Mouse (Mus musculus) heart, embryonic 11.5 days (tissue): ENCODE measurements around the gene Mcee. TPM values are rescaled to one million over a fixed set of nuclear protein-coding genes. Genes with fewer than 3 reads are reported as not detected.

Experiments used
- ATAC-seq: fragments of 200-750 bp; cut with Nextera tagmentation; replicated peaks from 2 replicates; pipeline ENCODE4 v1.8.0; 2017; ENCODE audit warnings: moderate library complexity; ENCODE audit not compliant: insufficient number of reproducible peaks, low FRiP score, low TSS enrichment
- H3K27ac ChIP-seq: fragments of 300-500 bp; sonication (generic); 2 replicates; pipeline ENCODE4 v1.5.1; 2014; ENCODE audit warnings: mild to moderate bottlenecking, low read depth, low read length
- H3K27me3 ChIP-seq: fragments of 300-500 bp; sonication (generic); 2 replicates; pipeline ENCODE4 v1.6.1; 2014; ENCODE audit warnings: mild to moderate bottlenecking, low read length, mixed read lengths; ENCODE audit not compliant: control insufficient read depth, insufficient read depth
- H3K36me3 ChIP-seq: fragments of 300-500 bp; sonication (generic); 2 replicates; pipeline ENCODE4 v1.6.1; 2014; ENCODE audit warnings: mild to moderate bottlenecking, low read length, moderate library complexity, mixed read lengths; ENCODE audit not compliant: control insufficient read depth, insufficient read depth
- H3K4me1 ChIP-seq: fragments of 300-500 bp; sonication (generic); 2 replicates; pipeline ENCODE4 v1.6.1; 2014; ENCODE audit warnings: low read length; ENCODE audit not compliant: control insufficient read depth, insufficient read depth
- H3K4me2 ChIP-seq: fragments of 300-500 bp; sonication (generic); 2 replicates; pipeline ENCODE4 v1.6.1; 2014; ENCODE audit warnings: mild to moderate bottlenecking, moderate library complexity
- H3K4me3 ChIP-seq: fragments of 300-500 bp; sonication (generic); 2 replicates; pipeline ENCODE4 v1.5.1; 2014; ENCODE audit warnings: low read depth, low read length
- H3K9ac ChIP-seq: fragments of 300-500 bp; sonication (generic); 2 replicates; pipeline ENCODE4 v1.6.1; 2014; ENCODE audit warnings: mild to moderate bottlenecking, low read depth, low read length, moderate library complexity
- H3K9me3 ChIP-seq: fragments of 300-500 bp; sonication (generic); replicated peaks from 2 replicates; pipeline ENCODE4 v1.6.1; 2016; ENCODE audit warnings: low read length; ENCODE audit not compliant: control insufficient read depth
- WGBS: fragments of 180-500 bp; shearing (Covaris S2); extraction: QIAGEN DNeasy Blood & Tissue Kit; methylation state at CpG from one replicate; pipeline ENCODE4 v1.1.7; 2014; ENCODE audit not compliant: insufficient replicate concordance; 5-methylcytosine and 5-hydroxymethylcytosine counted together
- polyA plus RNA-seq: library from polyadenylated mRNA; unstranded; fragments of >200 nt; fragmentation: Nextera tagmentation; extraction: Ambion mirVana; gene quantifications from 2 replicates; pipeline ENCODE4 v1.2.1, GENCODE M21; 2014

Mcee gene
- polyA plus RNA-seq, 1 experiment from 2014 or later: 91.5 TPM

GRCm38 (mm10) chr7:64359943-64360585 is 32.3 kb upstream of the Mcee start:
- Histone ChIP-seq H3K4me1 (no peaks in the 10 kb centered on the region), H3K36me3 (peaks cover 20% of the 10 kb centered on the region), H3K4me3 (no peak overlapping the region), H3K27me3 (no peaks in the 10 kb centered on the region), H3K4me2 (no peak overlapping the region), H3K9ac (no peak overlapping the region), H3K27ac (no peak overlapping the region), H3K9me3 (no peaks in the 10 kb centered on the region)
- ATAC-seq: no peak
- WGBS: 83% methylated on average over 20 of the region's 20 CpGs

- Histone ChIP-seq H3K27me3 (no peaks in the 10 kb centered on the region), H3K4me1 (no peaks in the 10 kb centered on the region), H3K36me3 (peaks cover 20% of the 10 kb centered on the region), H3K4me2 (no peak overlapping the region), H3K9ac (no peak overlapping the region), H3K4me3 (no peak overlapping the region), H3K9me3 (no peaks in the 10 kb centered on the region), H3K27ac (no peak overlapping the region)
- ATAC-seq: no peak
- 58% methylated on average over 3 of the region's 3 CpGs for WGBS
These were observed 31.8 kb upstream of the Mcee start for GRCm38 (mm10) chr7:64360586-64360945.

- WGBS: 88% methylated on average over 5 of the region's 5 CpGs
- Histone ChIP-seq H3K27me3 (no peaks in the 10 kb centered on the region), H3K36me3 (peaks cover 22% of the 10 kb centered on the region), H3K4me1 (no peaks in the 10 kb centered on the region), H3K4me2 (no peak overlapping the region), H3K27ac (no peak overlapping the region), H3K9me3 (no peaks in the 10 kb centered on the region), H3K4me3 (no peak overlapping the region), H3K9ac (no peak overlapping the region)
- no peak for ATAC-seq
These were observed 26.5 kb upstream of the Mcee start for GRCm38 (mm10) chr7:64365863-64366262.

GRCm38 (mm10) chr7:64369841-64370240 is 22.6 kb upstream of the Mcee start:
- no peaks in the 10 kb centered on the region for H3K9me3 ChIP-seq
- no peak overlapping the region for H3K27ac ChIP-seq
- H3K4me3 ChIP-seq: no peak overlapping the region
- H3K4me2 ChIP-seq: no peak overlapping the region
- H3K36me3 ChIP-seq: 0 out of 2 replicates have a peak, but pooled peaks cover 4% of the 10 kb centered on the region
- ATAC-seq: no peak
- 86% methylated on average over 6 of the region's 6 CpGs for WGBS
- H3K27me3 ChIP-seq: no peaks in the 10 kb centered on the region
- 0 out of 2 replicates have a peak, but pooled peaks cover 3% of the 10 kb centered on the region for H3K4me1 ChIP-seq
- H3K9ac ChIP-seq: no peak overlapping the region

- no peak overlapping the region; the same call in 1 of the 2 replicates for H3K4me2 ChIP-seq
- no peaks in the 10 kb centered on the region for H3K27me3 ChIP-seq
- no peak overlapping the region for H3K27ac ChIP-seq
- 89% methylated on average over 23 of the region's 23 CpGs for WGBS
- H3K9ac ChIP-seq: no peak overlapping the region
- peaks cover 12% of the 10 kb centered on the region for H3K36me3 ChIP-seq
- no peak overlapping the region for H3K4me3 ChIP-seq
- ATAC-seq: no peak
- H3K9me3 ChIP-seq: no peaks in the 10 kb centered on the region
- 0 out of 2 replicates have a peak, but pooled peaks cover 3% of the 10 kb centered on the region for H3K4me1 ChIP-seq
These were observed 20.2 kb upstream of the Mcee start for GRCm38 (mm10) chr7:64371940-64372878.

- no peak for ATAC-seq
- Histone ChIP-seq H3K4me3 (peak overlapping the region; percentile 67), H3K9me3 (no peaks in the 10 kb centered on the region), H3K4me2 (peak overlapping the region; percentile 66), H3K4me1 (0 out of 2 replicates have a peak, but pooled peaks cover 3% of the 10 kb centered on the region), H3K27ac (peak overlapping the region; percentile 95), H3K27me3 (no peaks in the 10 kb centered on the region), H3K36me3 (peaks cover 19% of the 10 kb centered on the region), H3K9ac (peak overlapping the region; percentile 86)
- 15% methylated on average over 18 of the region's 18 CpGs for WGBS
These were observed 19.1 kb upstream of the Mcee start for GRCm38 (mm10) chr7:64373147-64373829.

GRCm38 (mm10) chr7:64373830-64374562 is 18.4 kb upstream of the Mcee start, which contains the start of gene Fan1:
Gene Fan1, minus strand, starts transcription at chr7:64374095.
- H3K36me3 ChIP-seq: peaks cover 21% of the 10 kb centered on the region

GRCm38 (mm10) chr7:64391479-64391878 is 928 bp upstream of the Mcee start:
- peaks cover 15% of the 10 kb centered on the region; the same call in 1 of the 2 replicates for H3K36me3 ChIP-seq
- 0 out of 2 replicates have a peak overlapping the region, but pooled peaks have one; percentile 46 for H3K27ac ChIP-seq
- H3K9me3 ChIP-seq: no peaks in the 10 kb centered on the region
- ATAC-seq: no peak
- H3K4me3 ChIP-seq: peak overlapping the region; percentile 85
- H3K27me3 ChIP-seq: no peaks in the 10 kb centered on the region
- H3K4me2 ChIP-seq: peak overlapping the region; percentile 98
- H3K4me1 ChIP-seq: peaks cover 4% of the 10 kb centered on the region
- 5% methylated on average over 8 of the region's 8 CpGs for WGBS
- H3K9ac ChIP-seq: peak overlapping the region; percentile 87

More at GRCm38 (mm10) chr7:64373830-64374562, 18.4 kb upstream of the Mcee start, which contains the start of gene Fan1:
- 4% methylated on average over 27 of the region's 27 CpGs for WGBS
- Histone ChIP-seq H3K4me1 (0 out of 2 replicates have a peak, but pooled peaks cover 3% of the 10 kb centered on the region), H3K27me3 (no peaks in the 10 kb centered on the region), H3K4me3 (peak within 1 kb of the TSS; percentile 67), H3K9me3 (no peaks in the 10 kb centered on the region), H3K27ac (peak within 1 kb of the TSS; percentile 95), H3K9ac (peak within 1 kb of the TSS; percentile 86), H3K4me2 (peak within 1 kb of the TSS; percentile 66)
- peak; percentile 89 for ATAC-seq
